Mouse (Mus musculus) mouse embryonic stem cell (cell line): ENCODE measurements around the gene Mmp28.

ENCODE experiments used
- in situ Hi-C, 2 experiments: fragments of 300-500 bp; cut with MboI; formaldehyde crosslinking; loops; 1 replicate in 1 of 2; 3 replicates in 1 of 2; pipeline ENCODE4 v1.14.3; 2019 to 2020; ENCODE audit warnings: low sequenced_read_pairs in 2 of 2, low pct_unique_long_range_greater_than_20kb in 1 of 2, mixed read lengths in 1 of 2; ENCODE audit not compliant: unreplicated experiment in 1 of 2

Gene Mmp28

DNA sequence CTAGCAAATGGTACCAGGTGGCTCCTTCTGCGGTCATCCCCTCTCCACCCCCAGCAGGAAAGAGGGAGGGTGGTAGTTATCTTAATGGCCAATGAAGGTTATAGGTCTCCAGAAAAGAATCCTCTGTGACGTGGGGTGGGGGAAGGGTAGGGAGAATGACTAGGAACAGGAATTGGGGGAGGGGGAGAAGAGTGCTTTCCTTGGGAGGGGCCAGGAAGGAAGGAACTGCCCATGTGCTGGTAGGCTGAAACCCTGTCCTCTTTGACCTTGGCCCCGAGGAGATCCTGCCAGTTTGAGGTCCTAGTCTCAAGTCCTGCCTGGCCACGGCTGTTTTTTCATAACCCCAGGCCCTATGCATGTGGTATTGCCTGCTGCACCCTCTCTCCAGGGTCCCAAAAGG, 13.6 kb downstream of the Mmp28 start:
- in situ Hi-C loops: loop anchor here in 1 of 2 experiments (25.0 kb wide), 1 partner anchor 288 kb away; the partner anchor contains the start of gene Wfdc21

DNA sequence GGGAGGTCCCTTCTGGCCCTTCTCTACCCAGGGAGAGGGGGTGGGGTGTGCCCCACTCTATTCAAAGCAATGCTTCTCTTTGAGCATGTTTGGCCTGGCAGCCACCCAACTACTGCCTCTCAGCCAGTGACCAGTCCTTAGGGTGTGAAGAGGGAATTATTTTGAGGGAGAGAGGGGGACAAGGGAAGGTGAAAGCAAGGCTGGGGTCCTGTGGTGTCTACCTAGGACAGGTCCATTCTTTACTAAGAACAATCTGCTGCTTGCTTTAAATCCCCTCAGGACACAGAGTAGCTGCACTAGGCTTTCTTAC, 14.0 kb downstream of the Mmp28 start:
- in situ Hi-C loops: loop anchor here in 1 of 2 experiments (25.0 kb wide), 1 partner anchor 288 kb away; the partner anchor contains the start of gene Wfdc21

DNA sequence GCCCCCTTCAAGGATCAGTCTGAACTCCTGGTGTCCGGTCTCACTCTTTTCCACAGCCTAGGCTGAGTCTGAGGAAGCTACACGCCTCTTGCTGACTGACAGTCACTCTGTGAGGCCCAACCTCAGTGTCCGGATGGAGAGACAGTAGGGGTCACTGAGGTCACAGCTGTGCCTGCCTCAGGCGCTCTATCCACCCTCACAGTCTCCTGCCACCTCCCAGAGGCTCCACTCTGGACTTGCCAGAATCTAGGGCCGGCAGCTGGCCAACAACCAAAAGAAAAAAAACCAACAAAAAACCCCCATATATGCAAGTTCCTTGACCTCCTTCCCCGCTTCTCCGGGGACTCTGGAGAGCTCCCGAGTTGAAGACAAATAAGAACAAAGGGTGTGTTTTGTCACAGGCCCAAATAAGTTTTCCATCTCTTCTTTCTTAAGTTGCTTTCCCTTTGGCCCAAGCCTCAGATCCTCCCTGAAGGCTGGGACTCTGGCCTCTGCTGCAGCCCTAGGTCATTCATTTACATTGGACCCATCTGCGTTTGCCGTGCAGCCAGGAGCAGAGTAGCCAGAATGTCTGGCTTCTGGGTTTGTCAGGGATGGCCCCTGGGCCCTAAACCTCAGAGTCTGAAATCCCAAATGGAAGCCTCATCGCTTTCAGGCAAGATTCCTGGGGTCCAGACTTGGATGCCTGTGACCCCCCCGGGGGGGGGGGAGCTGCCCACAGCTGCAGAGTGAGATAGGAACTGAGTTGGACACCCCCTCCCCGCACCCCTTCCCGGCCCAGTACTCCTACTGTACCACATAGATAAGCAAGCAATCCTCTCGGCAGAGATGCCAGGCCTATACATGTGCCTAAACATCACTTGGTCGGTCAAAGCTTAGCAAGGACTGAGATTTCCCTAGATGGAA, 14.6 kb downstream of the Mmp28 start:
- in situ Hi-C loops: loop anchor here in 1 of 2 experiments (25.0 kb wide), 1 partner anchor 289 kb away; the partner anchor contains the start of gene Wfdc21

DNA sequence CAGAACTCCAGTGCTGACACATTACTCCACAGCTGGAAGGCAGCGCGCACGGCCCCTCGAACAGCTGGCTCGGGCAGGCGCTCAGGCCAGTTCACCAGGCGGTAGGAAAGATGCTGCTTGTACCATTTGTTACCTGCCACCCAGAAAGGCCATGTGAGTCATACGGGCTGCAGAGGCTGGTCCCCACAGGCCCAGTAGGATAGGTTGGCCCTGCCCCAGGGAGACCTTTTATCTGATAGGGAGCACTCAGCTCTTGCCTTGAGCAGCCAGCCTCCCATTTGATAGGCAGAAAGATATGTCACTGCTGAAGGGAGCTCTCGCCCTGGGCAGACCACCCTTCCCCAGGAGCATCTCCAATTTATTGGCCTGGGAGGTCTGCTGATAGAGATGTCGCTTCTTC, 15.3 kb downstream of the Mmp28 start:
- in situ Hi-C loops: loop anchor here in 1 of 2 experiments (25.0 kb wide), 1 partner anchor 290 kb away; the partner anchor contains the start of gene Wfdc21

DNA sequence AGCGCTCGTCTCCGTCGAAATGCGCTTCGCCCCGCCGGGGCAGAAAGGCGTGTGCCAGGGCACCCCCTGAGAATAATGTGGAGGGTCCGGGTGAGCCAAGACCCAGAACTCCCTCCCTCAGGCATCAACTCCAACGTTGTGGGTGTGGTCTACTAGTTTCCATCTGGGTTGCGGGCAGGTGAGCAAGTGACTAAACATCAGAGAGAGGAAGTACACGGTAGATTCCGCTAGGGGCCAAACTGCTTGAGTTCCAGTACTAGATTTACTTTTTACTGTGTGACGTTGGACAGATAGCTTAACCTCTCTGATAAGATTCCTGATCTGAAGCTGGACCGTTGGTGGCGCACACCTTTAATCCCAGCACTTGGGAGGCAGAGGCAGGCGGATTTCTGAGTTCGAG, 17.9 kb downstream of the Mmp28 start:
- in situ Hi-C loops: loop anchor here in 1 of 2 experiments (25.0 kb wide), 1 partner anchor 292 kb away; the partner anchor contains the start of gene Wfdc21

DNA sequence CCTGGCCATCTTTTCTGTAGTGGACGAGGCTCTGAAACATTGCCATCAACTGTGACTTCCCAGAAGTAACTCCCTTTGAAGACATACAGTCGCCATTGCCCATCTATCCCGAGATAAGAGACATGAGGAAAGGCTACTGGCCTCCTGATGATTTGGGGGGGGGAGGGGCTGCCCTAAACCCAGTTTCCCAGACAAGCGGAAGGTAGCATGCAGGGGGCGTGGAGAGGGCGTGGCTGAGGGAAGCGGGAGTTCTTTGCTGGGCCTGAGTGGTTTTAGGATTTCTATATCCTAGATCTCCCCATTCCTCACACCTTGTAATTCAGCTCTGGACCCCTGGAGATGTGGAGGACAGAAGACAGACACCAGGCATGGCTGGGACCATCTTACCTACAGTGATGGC, 19.0 kb downstream of the Mmp28 start:
- in situ Hi-C loops: loop anchor here in 1 of 2 experiments (25.0 kb wide), 1 partner anchor 293 kb away; the partner anchor contains the start of gene Wfdc21

DNA sequence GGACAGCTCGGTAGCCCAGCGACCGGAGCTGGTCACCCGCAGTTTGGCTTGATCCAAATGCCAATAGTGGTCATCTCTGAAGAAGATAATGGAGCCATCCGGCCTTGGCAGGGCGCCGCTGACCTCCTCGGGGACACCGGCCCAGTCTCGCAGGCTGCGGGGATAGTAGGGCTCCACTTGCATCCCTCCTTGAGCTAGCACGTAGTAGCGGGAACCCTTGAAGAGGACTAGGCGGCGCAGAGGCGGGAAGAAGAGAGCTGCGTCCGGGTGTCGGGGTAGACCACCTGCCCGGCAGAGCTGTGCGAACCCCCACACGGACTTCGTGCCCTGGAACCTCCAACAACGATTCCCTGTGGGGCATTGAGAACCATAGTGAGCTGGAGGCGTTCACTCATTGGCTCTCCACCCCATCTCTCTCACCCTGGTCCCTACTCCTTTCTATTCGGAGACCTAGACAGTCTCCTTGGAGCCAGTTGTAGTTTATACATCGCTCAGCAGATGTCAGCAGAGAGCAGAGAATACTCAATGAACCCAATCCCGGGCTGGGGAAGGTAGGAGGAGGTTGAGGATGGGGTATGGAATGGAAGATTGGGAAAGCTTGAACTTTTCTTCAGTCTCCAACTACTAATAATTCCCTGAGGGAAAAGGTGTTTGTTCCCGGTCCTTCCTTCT, 20.1 kb downstream of the Mmp28 start:
- in situ Hi-C loops: loop anchor here in 1 of 2 experiments (25.0 kb wide), 1 partner anchor 295 kb away; the partner anchor contains the start of gene Wfdc21

DNA sequence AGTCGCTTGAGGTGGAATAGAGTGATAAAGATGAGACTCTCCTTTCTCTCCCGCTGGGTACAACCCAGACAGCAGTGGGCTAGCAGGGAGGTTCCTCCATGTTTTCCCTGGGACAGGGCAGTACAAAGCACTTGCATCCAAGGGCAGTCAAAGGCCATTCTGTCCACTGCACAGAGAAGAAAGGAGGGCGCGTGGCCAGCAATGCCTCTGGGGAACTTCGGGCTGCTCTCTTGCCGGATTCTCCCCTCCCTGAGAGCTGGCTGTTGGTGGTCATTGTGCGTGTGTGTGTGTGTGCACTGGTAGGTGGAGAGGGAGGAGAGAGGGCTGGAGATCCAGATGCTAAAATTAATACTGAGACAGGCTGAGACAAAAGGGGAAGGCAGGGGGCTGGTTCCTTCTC, 21.6 kb downstream of the Mmp28 start:
- in situ Hi-C loops: loop anchor here in 1 of 2 experiments (25.0 kb wide), 1 partner anchor 296 kb away; the partner anchor contains the start of gene Wfdc21

DNA sequence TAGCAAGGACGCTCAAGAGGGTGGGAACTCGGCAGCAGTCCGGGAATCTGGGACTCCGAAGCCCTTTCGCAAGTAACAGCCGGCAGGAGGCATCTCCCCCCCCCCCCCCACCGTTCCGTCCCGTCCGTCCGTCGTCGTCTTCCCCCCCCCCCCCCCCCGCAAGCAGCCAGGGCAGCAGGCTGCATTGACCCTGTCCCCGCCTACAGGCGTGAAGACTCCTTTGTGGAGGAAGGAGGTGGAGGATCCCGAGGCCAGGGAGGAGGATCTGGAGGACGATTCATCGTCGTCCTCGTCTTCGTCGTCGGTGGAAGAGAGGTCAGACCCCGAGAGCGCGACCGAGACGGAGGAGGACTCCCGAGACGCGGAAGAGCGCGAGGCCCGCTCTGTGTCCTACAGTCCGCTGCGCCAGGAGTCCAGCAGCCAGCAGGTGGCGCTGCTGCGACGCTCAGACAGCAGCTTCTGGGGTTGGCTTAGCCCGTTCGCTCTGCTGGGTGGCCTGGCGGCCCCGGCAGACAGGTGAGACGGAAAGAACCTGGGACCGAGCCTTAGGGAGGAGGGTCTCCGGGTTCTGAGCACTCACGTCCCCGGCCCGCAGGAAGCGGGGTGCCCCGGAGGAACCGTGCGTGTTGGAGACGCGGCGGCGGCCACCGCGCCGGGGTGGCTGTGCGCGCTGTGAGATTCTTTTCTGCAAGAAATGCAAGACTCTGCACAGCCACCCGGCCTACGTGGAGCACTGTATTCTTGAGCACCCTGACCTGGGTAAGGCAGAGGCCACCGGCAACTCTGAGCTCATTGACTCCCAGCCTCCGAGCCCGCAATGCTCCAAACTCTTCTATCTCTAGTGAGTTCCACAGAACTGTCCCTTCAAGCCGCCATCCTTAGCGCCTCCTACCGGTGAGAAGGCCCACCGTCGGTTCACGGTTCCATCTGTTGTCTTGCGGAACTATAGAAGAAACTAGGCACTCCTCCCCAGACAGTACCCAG, 22.5 kb downstream of the Mmp28 start:
- in situ Hi-C loops: loop anchor here in 1 of 2 experiments (25.0 kb wide), 1 partner anchor 297 kb away; the partner anchor contains the start of gene Wfdc21

DNA sequence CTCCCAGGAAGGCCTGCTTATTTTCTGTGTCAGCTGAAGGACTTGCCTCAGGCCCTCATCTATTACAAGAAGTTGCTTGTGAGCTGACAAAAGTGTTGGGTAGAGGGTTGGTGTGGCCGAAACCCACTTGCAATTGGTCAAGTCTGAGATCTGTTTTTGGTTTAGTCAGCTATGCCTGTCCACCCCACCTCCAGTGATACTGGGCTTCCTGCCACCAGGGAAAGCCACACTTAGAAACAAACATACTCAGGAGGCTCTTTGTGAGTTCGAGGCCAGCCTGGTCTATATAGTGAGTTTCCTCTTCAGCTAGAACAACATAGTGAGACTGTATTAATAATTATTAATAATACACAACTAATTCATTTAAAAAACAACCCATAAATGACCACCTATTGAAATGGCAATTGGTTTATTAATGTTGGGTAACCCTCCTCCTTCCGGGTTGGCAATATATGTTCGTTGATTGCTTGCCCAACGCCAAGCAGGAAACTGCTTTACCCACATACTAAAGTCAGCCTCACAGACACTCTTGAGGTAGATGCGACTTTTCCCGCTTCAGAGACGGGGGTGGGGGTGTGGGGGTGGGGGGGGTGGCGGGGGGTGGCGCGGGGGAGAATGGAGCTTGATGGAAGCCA, 23.3 kb downstream of the Mmp28 start:
- in situ Hi-C loops: loop anchor here in 1 of 2 experiments (25.0 kb wide), 1 partner anchor 298 kb away; the partner anchor contains the start of gene Wfdc21

DNA sequence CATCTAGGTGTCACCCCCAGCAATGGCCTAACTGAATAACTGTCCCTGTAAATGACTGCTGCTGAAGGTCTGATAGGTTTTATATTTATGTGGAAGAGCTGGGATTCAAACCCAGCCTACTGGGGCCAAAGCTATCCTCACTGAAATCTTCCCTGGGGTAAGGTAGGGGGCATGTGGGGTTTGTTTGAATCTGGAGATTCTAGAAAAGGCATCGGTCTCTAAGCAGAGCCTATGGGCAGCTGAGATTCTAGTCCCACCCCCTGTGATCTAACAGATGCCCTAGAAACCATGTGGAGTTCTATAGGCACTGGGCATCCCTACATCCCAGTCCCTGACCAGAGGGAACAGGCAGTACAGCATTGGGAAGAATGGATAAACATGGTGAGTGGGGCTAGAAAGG, 25.5 kb downstream of the Mmp28 start, which contains the start of gene 1700020L24Rik:
Gene 1700020L24Rik, plus strand, starts transcription at position 301 of the 400 bp plus-strand sequence.
- in situ Hi-C loops: loop anchor here in 1 of 2 experiments (25.0 kb wide), 1 partner anchor 300 kb away; the partner anchor contains the start of gene Wfdc21

DNA sequence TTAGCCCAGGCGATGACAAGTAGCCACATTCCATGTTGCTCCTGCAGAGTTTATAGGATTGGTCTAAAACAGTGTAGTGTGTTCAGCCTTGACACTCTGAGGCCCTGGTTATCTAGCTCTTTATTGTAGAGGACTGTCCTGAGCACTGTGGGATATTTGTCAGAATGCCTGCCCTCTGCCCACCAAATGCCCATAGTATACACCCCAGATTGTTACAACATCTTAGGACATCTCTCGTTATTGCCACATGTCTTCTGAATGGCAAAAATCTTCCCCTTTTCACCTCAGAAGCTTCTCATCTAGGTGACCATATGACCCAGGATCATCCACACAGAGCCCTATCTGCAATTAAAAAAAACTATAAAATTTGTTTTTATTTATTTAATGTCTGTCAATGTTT, 30.3 kb downstream of the Mmp28 start:
- in situ Hi-C loops: loop anchor here in 1 of 2 experiments (25.0 kb wide), 1 partner anchor 305 kb away; the partner anchor contains the start of gene Wfdc21

DNA sequence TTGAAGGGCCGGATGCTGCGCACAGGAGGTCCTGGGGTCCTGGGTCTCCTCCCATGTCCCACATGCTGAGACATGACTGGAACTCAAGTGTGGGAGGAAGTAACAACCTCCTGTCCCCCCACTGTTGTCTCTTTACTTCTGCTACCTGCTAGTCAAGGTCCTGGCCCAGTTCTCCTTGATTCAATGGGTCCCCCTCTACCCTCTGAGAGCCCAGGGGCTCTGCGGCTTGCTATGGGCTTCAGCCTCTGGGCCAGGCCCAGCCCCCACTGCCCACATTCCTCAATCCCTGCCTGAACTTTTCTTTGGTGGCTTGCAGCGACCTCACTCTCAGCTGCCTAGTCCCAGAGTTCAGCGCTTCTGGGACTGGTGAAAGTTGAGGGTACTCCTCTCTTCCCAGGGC, 33.5 kb downstream of the Mmp28 start, which contains the start of gene Gas2l2:
Gene Gas2l2, minus strand, starts transcription at position 101 of the 400 bp plus-strand sequence.
- in situ Hi-C loops: loop anchor here (10.0 to 25.0 kb wide), 2 partner anchors 105 to 308 kb away; partner anchors contain the start of gene Wfdc21 (in 1 of the 2)

DNA sequence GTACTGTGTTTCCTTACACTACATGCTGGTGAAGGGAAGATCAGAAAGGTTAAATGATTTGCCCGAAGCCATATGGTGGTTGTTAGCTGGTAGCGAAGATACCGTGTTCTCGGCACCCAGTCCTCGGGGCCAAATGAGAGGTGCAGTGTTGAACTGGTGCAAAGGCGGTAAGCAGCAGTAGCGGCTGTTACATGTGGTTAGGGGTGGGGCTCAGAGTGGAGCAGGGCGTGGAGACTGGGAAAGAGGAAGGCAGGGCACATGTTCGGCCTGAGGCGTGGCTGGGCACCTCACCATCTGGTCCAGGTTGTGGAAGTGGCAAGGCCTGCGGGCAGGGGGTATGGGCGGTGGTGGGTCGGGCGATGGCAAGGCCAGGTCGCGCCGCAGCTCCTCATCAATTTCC, 35.9 kb downstream of the Mmp28 start:
- in situ Hi-C loops: loop anchor here (10.0 to 25.0 kb wide), 2 partner anchors 102 to 310 kb away; partner anchors contain the start of gene Wfdc21 (in 1 of the 2)

DNA sequence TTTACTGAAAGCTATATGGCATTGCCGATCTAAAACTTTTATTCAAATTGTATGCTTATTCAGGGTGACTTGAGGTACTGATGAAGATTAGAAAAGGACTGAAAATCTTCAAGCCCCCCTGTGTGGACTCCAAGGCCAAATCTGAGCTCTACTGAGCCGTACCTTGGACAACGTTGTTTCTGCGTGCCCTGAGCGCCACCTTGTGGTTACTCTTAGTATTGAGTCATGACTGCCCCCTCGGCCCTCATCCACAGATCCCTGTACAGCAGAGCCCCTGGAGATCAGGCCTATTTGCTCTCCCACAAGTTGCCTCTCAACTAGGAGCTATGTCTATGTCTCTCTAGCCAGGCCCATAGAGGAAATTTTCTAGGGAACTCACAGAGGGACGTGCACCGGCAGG, 38.2 kb downstream of the Mmp28 start:
- in situ Hi-C loops: loop anchor here (5.0 to 25.0 kb wide), 4 partner anchors 97 to 487 kb away; partner anchors contain the start of gene Wfdc21 (in 1 of the 2)

DNA sequence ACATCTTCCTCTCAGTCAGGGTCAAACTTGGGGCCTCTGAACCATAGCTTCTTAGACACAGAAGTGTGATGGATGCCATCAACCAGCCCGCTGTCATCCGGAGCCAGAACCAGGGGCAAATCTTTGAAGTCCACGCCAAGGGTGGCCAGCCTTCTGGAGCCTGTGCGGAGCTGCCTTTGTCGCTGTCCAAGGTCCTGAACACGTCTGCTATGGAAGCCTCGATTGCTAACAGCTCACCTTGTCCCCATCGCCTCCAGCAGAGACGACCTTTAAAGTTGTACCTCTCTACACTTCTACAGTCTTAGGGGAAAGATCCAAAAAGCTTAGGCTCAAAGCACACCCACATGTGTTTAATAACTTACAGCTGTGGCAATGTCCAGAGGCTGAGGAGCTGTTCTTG, 41.6 kb downstream of the Mmp28 start:
- in situ Hi-C loops: loop anchor here (5.0 to 25.0 kb wide), 3 partner anchors 94 to 484 kb away; no protein-coding TSS in a partner anchor

DNA sequence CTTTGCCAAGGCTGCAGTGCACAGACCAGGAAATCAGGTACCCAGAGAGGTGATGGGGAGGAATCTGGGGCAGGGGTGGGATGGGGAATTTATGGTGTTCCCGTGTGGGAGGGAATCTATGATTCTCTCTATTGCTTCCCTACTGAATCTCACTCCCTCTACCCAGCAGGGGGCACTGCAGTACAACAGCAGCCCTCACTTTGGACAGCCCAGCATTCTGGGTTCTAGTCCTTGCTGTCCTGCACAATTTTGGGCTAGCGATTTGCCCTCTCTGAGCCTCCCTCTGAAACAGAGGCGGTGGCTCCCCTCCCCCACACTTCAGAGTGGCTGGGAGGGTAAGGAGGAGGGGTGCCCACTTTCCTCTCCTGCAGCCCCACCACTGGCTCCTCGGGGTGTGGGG, 42.5 kb downstream of the Mmp28 start:
- in situ Hi-C loops: loop anchor here (5.0 to 25.0 kb wide), 3 partner anchors 93 to 483 kb away; no protein-coding TSS in a partner anchor
